Mouse (Mus musculus) megakaryocyte, embryonic 14.5 days (primary cell): ENCODE results near the gene Ptprn2. TPM values are rescaled to one million over a fixed set of nuclear protein-coding genes. Genes with fewer than 3 reads are reported as not detected.

Experiments
- H3K27me3 ChIP-seq: replicated peaks from 2 replicates; pipeline ENCODE3; 2012; ENCODE audit warnings: inconsistent platforms
- H3K36me3 ChIP-seq: replicated peaks from 2 replicates; pipeline ENCODE3; 2012; ENCODE audit warnings: low read length, inconsistent platforms, mixed read lengths
- H3K4me1 ChIP-seq: 2 replicates; pipeline ENCODE4 v1.6.1; 2012; ENCODE audit warnings: inconsistent platforms
- H3K4me3 ChIP-seq: replicated peaks from 2 replicates; pipeline ENCODE3; 2012; ENCODE audit warnings: moderate library complexity, mild to moderate bottlenecking, inconsistent platforms
- H3K9me3 ChIP-seq: 2 replicates; pipeline ENCODE4 v1.6.1; 2012; ENCODE audit warnings: inconsistent platforms
- FLI1 ChIP-seq: IDR thresholded peaks from 2 replicates; pipeline ENCODE4 v1.6.1; 2012; ENCODE audit warnings: low read length, inconsistent platforms, mixed read lengths
- GATA1 ChIP-seq: IDR thresholded peaks from 3 replicates; pipeline ENCODE4 v1.6.1; 2012; ENCODE audit warnings: mixed read lengths, low read length, inconsistent platforms, borderline replicate concordance
- polyA plus RNA-seq: library from polyadenylated mRNA; stranded (reverse); fragments of >175 nt; gene quantifications from 2 replicates; pipeline ENCODE4 v1.2.3, GENCODE M21; 2012; ENCODE audit warnings: low replicate concordance; ENCODE audit not compliant: insufficient read depth

The Ptprn2 gene
- polyA plus RNA-seq, 1 experiment = not detected

- H3K9me3 ChIP-seq = peaks cover 10% of the 10 kb centered on the region
These were observed 495.8 kb downstream of the Ptprn2 start for GRCm38 (mm10) chr12:116981315-116981714.

GRCm38 (mm10) chr12:116989144-116989543, 503.6 kb downstream of the Ptprn2 start:
- TF ChIP-seq GATA1 (no peak), FLI1 (no peak)
- Histone ChIP-seq H3K36me3 (no peaks in the 10 kb centered on the region), H3K9me3 (peaks cover 23% of the 10 kb centered on the region), H3K27me3 (no peaks in the 10 kb centered on the region), H3K4me1 (no peaks in the 10 kb centered on the region), H3K4me3 (no peak overlapping the region)

More at GRCm38 (mm10) chr12:116981315-116981714, 495.8 kb downstream of the Ptprn2 start:
- Histone ChIP-seq H3K4me1 (no peaks in the 10 kb centered on the region), H3K4me3 (peak overlapping the region; percentile 33), H3K27me3 (no peaks in the 10 kb centered on the region), H3K36me3 (no peaks in the 10 kb centered on the region)
- no peak for TF ChIP-seq GATA1
- no peak for TF ChIP-seq FLI1

- Histone ChIP-seq H3K9me3 (peaks cover 7% of the 10 kb centered on the region), H3K4me1 (no peaks in the 10 kb centered on the region; the same call in 1 of the 2 replicates), H3K27me3 (no peaks in the 10 kb centered on the region), H3K4me3 (no peak overlapping the region), H3K36me3 (no peaks in the 10 kb centered on the region)
- no peak for TF ChIP-seq GATA1
- TF ChIP-seq FLI1 = no peak
These were observed 516.1 kb downstream of the Ptprn2 start for GRCm38 (mm10) chr12:117001546-117002148.

- TF ChIP-seq GATA1 (no peak), FLI1 (no peak)
- H3K27me3 ChIP-seq = no peaks in the 10 kb centered on the region
- H3K36me3 ChIP-seq = no peaks in the 10 kb centered on the region
- no peak overlapping the region for H3K4me3 ChIP-seq
- H3K9me3 ChIP-seq = no peaks in the 10 kb centered on the region
- no peaks in the 10 kb centered on the region for H3K4me1 ChIP-seq
These were observed 531.5 kb downstream of the Ptprn2 start for GRCm38 (mm10) chr12:117016753-117017595.

- no peak for TF ChIP-seq GATA1
- TF ChIP-seq FLI1 = no peak
- H3K27me3 ChIP-seq = no peaks in the 10 kb centered on the region
- H3K4me3 ChIP-seq = no peak overlapping the region
- no peaks in the 10 kb centered on the region for H3K36me3 ChIP-seq
- no peaks in the 10 kb centered on the region for H3K9me3 ChIP-seq
- H3K4me1 ChIP-seq = no peaks in the 10 kb centered on the region
These were observed 532.4 kb downstream of the Ptprn2 start for GRCm38 (mm10) chr12:117017912-117018311.

- TF ChIP-seq GATA1 = no peak
- TF ChIP-seq FLI1 = no peak
- Histone ChIP-seq H3K4me1 (no peaks in the 10 kb centered on the region), H3K27me3 (no peaks in the 10 kb centered on the region), H3K9me3 (no peaks in the 10 kb centered on the region), H3K4me3 (no peak overlapping the region), H3K36me3 (no peaks in the 10 kb centered on the region)
These were observed 537.7 kb downstream of the Ptprn2 start for GRCm38 (mm10) chr12:117023235-117023634.

- no peak for TF ChIP-seq GATA1
- TF ChIP-seq FLI1 = no peak
- H3K9me3 ChIP-seq = no peaks in the 10 kb centered on the region
- no peaks in the 10 kb centered on the region for H3K27me3 ChIP-seq
- no peak overlapping the region for H3K4me3 ChIP-seq
- H3K4me1 ChIP-seq = no peaks in the 10 kb centered on the region
- H3K36me3 ChIP-seq = no peaks in the 10 kb centered on the region
These were observed 539.4 kb downstream of the Ptprn2 start for GRCm38 (mm10) chr12:117024916-117025315.

GRCm38 (mm10) chr12:117025676-117026075, 540.2 kb downstream of the Ptprn2 start:
- Histone ChIP-seq H3K4me1 (no peaks in the 10 kb centered on the region), H3K9me3 (no peaks in the 10 kb centered on the region), H3K4me3 (no peak overlapping the region), H3K36me3 (no peaks in the 10 kb centered on the region), H3K27me3 (no peaks in the 10 kb centered on the region)
- TF ChIP-seq FLI1 = no peak
- no peak for TF ChIP-seq GATA1

- H3K4me3 ChIP-seq = peak overlapping the region; percentile 5
- no peak for TF ChIP-seq GATA1
- no peak for TF ChIP-seq FLI1
- H3K9me3 ChIP-seq = no peaks in the 10 kb centered on the region
- no peaks in the 10 kb centered on the region for H3K27me3 ChIP-seq
- no peaks in the 10 kb centered on the region for H3K36me3 ChIP-seq
- H3K4me1 ChIP-seq = no peaks in the 10 kb centered on the region
These were observed 541.8 kb downstream of the Ptprn2 start for GRCm38 (mm10) chr12:117027351-117027750.

GRCm38 (mm10) chr12:117028333-117028961, 542.9 kb downstream of the Ptprn2 start:
- no peaks in the 10 kb centered on the region for H3K27me3 ChIP-seq
- TF ChIP-seq GATA1 (no peak), FLI1 (no peak)

More at GRCm38 (mm10) chr12:117028333-117028961, 542.9 kb downstream of the Ptprn2 start:
- no peak overlapping the region for H3K4me3 ChIP-seq
- H3K36me3 ChIP-seq = no peaks in the 10 kb centered on the region
- H3K9me3 ChIP-seq = no peaks in the 10 kb centered on the region
- no peaks in the 10 kb centered on the region for H3K4me1 ChIP-seq
